Mouse (Mus musculus): ENCODE measurements at regions not wholly inside any gene's neighbourhood (a gene's known extent, or its start where the extent isn't known, plus 50 kb on each side); places are given as distances from the start of the nearest gene placed in this dataset.

GRCm38 (mm10) chr8:26608001-26608400, 369.1 kb upstream of the Zfp703 start:
- TF ChIP-seq CTCF (IDR thresholded peaks at IDR 0.05; ENCODE audit: low read depth, low read length) (no peak), POLR2A (IDR thresholded peaks at IDR 0.05; ENCODE audit: borderline replicate concordance, low read depth, low read length) (no peak)
